Mouse (Mus musculus) liver, postnatal 0 days (tissue): ENCODE measurements around the gene Gm10717. TPM values are rescaled to one million over a fixed set of nuclear protein-coding genes. Genes with fewer than 3 reads are reported as not detected.
"Not testable (repeated sequence)": the region's sequence is repeated elsewhere in the genome, so short reads cannot be mapped to it uniquely, and the experiment has no call there.

ENCODE experiments used
- ATAC-seq: fragments of 200-750 bp; cut with Nextera tagmentation; 2 replicates; pipeline ENCODE4 v1.8.0; 2017; ENCODE audit warnings: mild to moderate bottlenecking, moderate library complexity
- DNase-seq: peaks from one replicate; pipeline ENCODE4 v3.0.0-alpha.2; 2016
- H3K27ac ChIP-seq: fragments of 300-500 bp; sonication (generic); 2 replicates; pipeline ENCODE4 v1.5.1; 2014; ENCODE audit warnings: antibody characterized with exemption, moderate library complexity, mild to moderate bottlenecking, low read depth
- H3K27me3 ChIP-seq: fragments of 300-500 bp; sonication (generic); 2 replicates; pipeline ENCODE4 v1.6.1; 2014; ENCODE audit warnings: low read length, control low read depth, mixed read lengths; ENCODE audit not compliant: insufficient read depth
- H3K36me3 ChIP-seq: fragments of 300-500 bp; sonication (generic); replicated peaks from 2 replicates; pipeline ENCODE4 v1.6.1; 2014; ENCODE audit warnings: mild to moderate bottlenecking, control low read depth, low read length, moderate library complexity, mixed read lengths; ENCODE audit not compliant: insufficient read depth
- H3K4me1 ChIP-seq: fragments of 300-500 bp; sonication (generic); 2 replicates; pipeline ENCODE4 v1.6.1; 2014; ENCODE audit warnings: antibody characterized with exemption, mild to moderate bottlenecking, control low read depth; ENCODE audit not compliant: insufficient read depth
- H3K4me2 ChIP-seq: fragments of 300-500 bp; sonication (generic); 2 replicates; pipeline ENCODE4 v1.6.1; 2014; ENCODE audit warnings: low read depth, mild to moderate bottlenecking, low read length, moderate library complexity, mixed read lengths
- H3K4me3 ChIP-seq: fragments of 300-500 bp; sonication (generic); 2 replicates; pipeline ENCODE4 v1.5.1; 2014; ENCODE audit warnings: low read depth, low read length
- H3K9ac ChIP-seq: fragments of 300-500 bp; sonication (generic); replicated peaks from 2 replicates; pipeline ENCODE4 v1.6.1; 2014; ENCODE audit warnings: mild to moderate bottlenecking, moderate library complexity
- H3K9me3 ChIP-seq: fragments of 300-500 bp; sonication (generic); 2 replicates; pipeline ENCODE4 v1.6.1; 2016; ENCODE audit warnings: mild to moderate bottlenecking, control low read depth, low read length, mixed read lengths
- CTCF ChIP-seq: sonication (generic); IDR thresholded peaks from 2 replicates; pipeline ENCODE4 v1.5.1; 2016; ENCODE audit warnings: antibody characterized with exemption, low read depth
- EP300 ChIP-seq: IDR thresholded peaks from 2 replicates; pipeline ENCODE4 v1.6.1; 2016; ENCODE audit warnings: antibody characterized with exemption, low read depth, mild to moderate bottlenecking
- WGBS: fragments of 180-500 bp; shearing (Covaris S2); extraction: QIAGEN DNeasy Blood & Tissue Kit; methylation state at CpG from one replicate; pipeline ENCODE4 v1.1.7; 2014; ENCODE audit not compliant: insufficient replicate concordance; 5-methylcytosine and 5-hydroxymethylcytosine counted together
- polyA plus RNA-seq: library from polyadenylated mRNA; unstranded; fragments of >200 nt; fragmentation: Nextera tagmentation; extraction: Ambion mirVana; gene quantifications from 2 replicates; pipeline ENCODE4 v1.2.1, GENCODE M21; 2015

Gene Gm10717
- polyA plus RNA-seq, result not detected in 2 replicates

DNA sequence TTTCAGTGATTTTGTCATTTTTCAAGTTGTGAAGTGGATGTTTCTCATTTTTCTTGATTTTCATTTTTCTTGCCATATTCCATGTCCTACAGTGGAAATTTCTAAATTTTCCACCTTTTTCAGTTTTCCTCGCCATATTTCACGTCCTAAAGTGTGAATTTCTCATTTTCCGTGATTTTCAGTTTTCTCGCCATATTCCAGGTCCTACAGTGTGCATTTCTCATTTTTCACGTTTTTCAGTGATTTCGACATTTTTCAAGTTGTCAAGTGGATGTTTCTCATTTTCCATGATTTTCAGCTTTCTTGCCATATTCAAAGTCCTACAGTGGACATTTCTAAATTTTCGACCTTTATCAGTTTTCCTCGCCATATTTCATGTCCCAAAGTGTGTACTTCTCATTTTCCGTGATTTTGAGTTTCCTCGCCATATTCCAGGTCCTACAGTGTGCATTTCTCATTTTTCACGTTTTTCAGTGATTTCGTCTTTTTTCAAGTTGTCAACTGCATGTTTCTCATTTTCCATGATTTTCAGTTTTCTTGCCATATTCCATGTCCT, at the start of gene Gm10717:
Gene Gm10717, plus strand, starts transcription at position 506 of the 556 bp plus-strand sequence.
- H3K4me2 ChIP-seq, H3K27me3 ChIP-seq, H3K9ac ChIP-seq, H3K36me3 ChIP-seq, ATAC-seq, DNase-seq, H3K27ac ChIP-seq, H3K4me3 ChIP-seq, H3K9me3 ChIP-seq, H3K4me1 ChIP-seq: not testable (repeated sequence)
- WGBS, result 69% methylated on average over 12 of the region's 12 CpGs

DNA sequence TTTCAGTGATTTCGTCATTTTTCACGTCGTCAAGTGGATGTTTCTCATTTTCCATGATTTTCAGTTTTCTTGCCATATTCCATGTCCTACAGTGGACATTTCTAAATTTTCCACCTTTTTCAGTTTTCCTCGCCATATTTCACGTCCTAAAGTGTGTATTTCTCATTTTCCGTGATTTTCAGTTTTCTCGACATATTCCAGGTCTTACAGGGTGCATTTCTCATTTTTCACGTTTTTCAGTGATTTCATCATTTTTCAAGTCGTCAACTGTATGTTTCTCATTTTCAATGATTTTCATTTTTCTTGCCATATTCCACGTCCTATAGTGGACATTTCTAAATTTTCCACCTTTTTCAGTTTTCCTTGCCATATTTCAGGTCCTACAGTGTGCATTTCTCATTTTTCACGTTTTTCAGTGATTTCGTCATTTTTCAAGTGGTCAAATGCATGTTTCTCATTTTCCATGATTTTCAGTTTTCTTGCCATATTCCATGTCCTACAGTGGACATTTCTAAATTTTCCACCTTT, 24.7 kb upstream of the Gm10717 start, which contains the start of gene Gm10722:
Gene Gm10722, plus strand, starts transcription at position 478 of the 528 bp plus-strand sequence.
- peak; percentile 12 for DNase-seq
- ATAC-seq, H3K4me1 ChIP-seq: not testable (repeated sequence)

DNA sequence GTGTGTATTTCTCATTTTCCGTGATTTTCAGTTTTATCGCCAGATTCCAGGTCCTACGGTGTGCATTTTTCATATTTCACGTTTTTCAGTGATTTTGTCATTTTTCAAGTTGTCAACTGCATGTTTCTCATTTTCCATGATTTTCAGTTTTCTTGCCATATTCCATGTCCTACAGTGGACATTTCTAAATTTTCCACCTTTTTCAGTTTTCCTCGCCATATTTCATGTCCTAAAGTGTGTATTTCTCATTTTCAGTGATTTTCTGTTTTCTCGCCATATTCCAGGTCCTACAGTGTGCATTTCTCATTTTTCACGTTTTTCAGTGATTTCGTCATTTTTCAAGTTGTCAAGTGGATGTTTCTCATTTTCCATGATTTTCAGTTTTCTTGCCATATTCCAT, 24.2 kb upstream of the Gm10717 start:
- not testable (repeated sequence) for H3K9ac ChIP-seq, H3K9me3 ChIP-seq, H3K27ac ChIP-seq, H3K36me3 ChIP-seq, H3K27me3 ChIP-seq, ATAC-seq, DNase-seq, H3K4me3 ChIP-seq, H3K4me1 ChIP-seq, H3K4me2 ChIP-seq
- 59% methylated on average over 8 of the region's 8 CpGs for WGBS

More for the DNA sequence above, 24.7 kb upstream of the Gm10717 start, which contains the start of gene Gm10722:
- H3K9ac ChIP-seq, H3K9me3 ChIP-seq, H3K27ac ChIP-seq, H3K4me2 ChIP-seq, H3K4me3 ChIP-seq, H3K27me3 ChIP-seq, H3K36me3 ChIP-seq: not testable (repeated sequence)
- WGBS, result 62% methylated on average over 12 of the region's 12 CpGs

DNA sequence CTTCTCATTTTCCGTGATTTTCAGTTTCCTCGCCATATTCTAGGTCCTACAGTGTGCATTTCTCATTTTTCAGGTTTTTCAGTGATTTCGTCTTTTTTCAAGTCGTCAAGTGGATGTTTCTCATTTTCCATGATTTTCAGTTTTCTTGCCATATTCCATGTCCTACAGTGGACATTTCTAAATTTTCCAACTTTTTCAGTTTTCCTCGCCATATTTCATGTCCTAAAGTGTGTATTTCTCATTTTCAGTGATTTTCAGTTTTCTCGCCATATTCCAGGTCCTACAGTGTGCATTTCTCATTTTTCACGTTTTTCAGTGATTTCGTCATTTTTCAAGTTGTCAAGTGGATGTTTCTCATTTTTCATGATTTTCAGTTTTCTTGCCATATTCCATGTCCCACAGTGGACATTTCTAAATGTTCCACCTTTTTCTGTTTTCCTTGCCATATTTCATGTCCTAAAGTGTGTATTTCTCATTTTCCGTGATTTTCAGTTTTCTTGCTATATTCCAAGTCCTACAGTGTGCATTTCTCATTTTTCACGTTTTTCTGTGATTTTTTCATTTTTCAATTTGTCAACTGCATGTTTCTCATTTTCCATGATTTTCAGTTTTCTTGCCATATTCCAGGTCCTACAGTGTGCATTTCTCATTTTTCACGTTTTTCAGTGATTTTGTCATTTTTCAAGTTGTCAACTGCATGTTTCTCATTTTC, 23.1 kb upstream of the Gm10717 start:
- WGBS, result 48% methylated on average over 8 of the region's 11 CpGs
- DNase-seq, result peak; percentile 13
- not testable (repeated sequence) for H3K4me3 ChIP-seq, H3K9ac ChIP-seq, H3K36me3 ChIP-seq, H3K27me3 ChIP-seq, H3K27ac ChIP-seq, H3K4me1 ChIP-seq, H3K4me2 ChIP-seq, H3K9me3 ChIP-seq
- 0 out of 2 replicates have a peak, but pooled peaks have one; percentile 8 for TF ChIP-seq EP300
- TF ChIP-seq CTCF, result peak; percentile 12; the same call in 1 of the 2 replicates
- peak; percentile 72 for ATAC-seq

DNA sequence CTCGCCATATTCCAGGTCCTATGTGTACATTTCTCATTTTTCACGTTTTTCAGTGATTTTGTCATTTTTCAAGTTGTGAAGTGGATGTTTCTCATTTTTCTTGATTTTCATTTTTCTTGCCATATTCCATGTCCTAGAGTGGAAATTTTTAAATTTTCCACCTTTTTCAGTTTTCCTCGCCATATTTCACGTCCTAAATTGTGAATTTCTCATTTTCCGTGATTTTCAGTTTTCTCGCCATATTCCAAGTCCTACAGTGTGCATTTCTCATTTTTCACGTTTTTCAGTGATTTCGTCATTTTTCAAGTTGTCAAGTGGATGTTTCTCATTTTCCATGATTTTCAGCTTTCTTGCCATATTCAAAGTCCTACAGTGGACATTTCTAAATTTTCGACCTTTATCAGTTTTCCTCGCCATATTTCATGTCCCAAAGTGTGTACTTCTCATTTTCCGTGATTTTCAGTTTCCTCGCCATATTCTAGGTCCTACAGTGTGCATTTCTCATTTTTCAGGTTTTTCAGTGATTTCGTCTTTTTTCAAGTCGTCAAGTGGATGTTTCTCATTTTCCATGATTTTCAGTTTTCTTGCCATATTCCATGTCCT, 22.3 kb upstream of the Gm10717 start, which contains the start of gene Gm11168:
Gene Gm11168, plus strand, starts transcription at position 553 of the 603 bp plus-strand sequence.
- H3K4me1 ChIP-seq, H3K36me3 ChIP-seq, H3K4me3 ChIP-seq, H3K9ac ChIP-seq, H3K27me3 ChIP-seq, H3K4me2 ChIP-seq, DNase-seq, H3K27ac ChIP-seq, ATAC-seq, H3K9me3 ChIP-seq: not testable (repeated sequence)
- WGBS, result 65% methylated on average over 6 of the region's 14 CpGs

DNA sequence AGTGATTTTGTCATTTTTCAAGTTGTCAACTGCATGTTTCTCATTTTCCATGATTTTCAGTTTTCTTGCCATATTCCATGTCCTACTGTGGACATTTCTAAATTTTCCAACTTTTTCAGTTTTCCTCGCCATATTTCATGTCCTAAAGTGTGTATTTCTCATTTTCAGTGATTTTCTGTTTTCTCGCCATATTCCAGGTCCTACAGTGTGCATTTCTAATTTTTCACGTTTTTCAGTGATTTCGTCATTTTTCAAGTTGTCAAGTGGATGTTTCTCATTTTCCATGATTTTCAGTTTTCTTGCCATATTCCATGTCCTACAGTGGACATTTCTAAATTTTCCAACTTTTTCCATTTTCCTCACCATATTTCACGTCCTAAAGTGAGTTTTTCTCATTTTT, 19.0 kb upstream of the Gm10717 start:
- ATAC-seq, H3K4me2 ChIP-seq, H3K27ac ChIP-seq, H3K36me3 ChIP-seq, H3K9ac ChIP-seq, H3K4me3 ChIP-seq, H3K4me1 ChIP-seq, DNase-seq, H3K9me3 ChIP-seq, H3K27me3 ChIP-seq: not testable (repeated sequence)
- WGBS, result 79% methylated on average over 1 of the region's 5 CpGs

DNA sequence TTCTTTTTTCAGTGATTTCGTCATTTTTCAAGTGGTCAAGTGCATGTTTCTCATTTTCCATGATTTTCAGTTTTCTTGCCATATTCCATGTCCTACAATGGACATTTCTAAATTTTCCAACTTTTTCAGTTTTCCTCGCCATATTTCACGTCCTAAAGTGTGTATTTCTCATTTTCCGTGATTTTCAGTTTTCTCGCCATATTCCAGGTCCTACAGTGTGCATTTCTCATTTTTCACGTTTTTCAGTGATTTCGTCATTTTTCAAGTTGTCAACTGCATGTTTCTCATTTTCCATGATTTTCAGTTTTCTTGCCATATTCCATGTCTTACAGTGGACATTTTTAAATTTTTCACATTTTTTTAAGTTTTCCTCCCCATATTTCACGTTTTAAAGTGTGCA, 18.6 kb upstream of the Gm10717 start:
- peak; percentile 54 for ATAC-seq
- H3K9me3 ChIP-seq, H3K4me1 ChIP-seq, H3K4me3 ChIP-seq, H3K9ac ChIP-seq, DNase-seq, H3K27me3 ChIP-seq, H3K27ac ChIP-seq, H3K4me2 ChIP-seq, H3K36me3 ChIP-seq: not testable (repeated sequence)
- 61% methylated on average over 7 of the region's 8 CpGs for WGBS

DNA sequence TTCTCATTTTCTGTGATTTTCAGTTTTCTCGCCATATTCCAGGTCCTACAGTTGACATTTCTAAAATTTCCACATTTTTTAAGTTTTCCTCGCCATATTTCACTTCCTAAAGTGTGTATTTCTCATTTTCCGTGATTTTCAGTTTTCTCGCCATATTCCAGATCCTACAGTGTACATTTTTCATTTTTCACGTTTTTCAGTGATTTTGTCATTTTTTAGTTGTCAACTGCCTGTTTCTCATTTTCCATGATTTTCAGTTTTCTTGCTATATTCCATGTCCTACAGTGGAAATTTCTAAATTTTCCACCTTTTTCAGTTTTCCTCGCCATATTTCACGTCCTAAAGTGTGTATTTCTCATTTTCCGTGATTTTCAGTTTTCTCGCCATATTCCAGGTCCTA, 17.9 kb upstream of the Gm10717 start:
- not testable (repeated sequence) for H3K36me3 ChIP-seq, DNase-seq, ATAC-seq

DNA sequence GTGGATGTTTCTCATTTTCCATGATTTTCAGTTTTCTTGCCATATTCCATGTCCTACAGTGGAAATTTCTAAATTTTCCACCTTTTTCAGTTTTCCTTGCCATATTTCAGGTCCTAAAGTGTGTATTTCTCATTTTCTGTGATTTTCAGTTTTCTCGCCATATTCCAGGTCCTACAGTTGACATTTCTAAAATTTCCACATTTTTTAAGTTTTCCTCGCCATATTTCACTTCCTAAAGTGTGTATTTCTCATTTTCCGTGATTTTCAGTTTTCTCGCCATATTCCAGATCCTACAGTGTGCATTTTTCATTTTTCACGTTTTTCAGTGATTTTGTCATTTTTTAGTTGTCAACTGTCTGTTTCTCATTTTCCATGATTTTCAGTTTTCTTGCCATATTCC, 15.9 kb upstream of the Gm10717 start:
- H3K4me3 ChIP-seq, H3K27ac ChIP-seq, H3K36me3 ChIP-seq, H3K9me3 ChIP-seq, H3K27me3 ChIP-seq, H3K9ac ChIP-seq, DNase-seq, H3K4me2 ChIP-seq, H3K4me1 ChIP-seq: not testable (repeated sequence)
- ATAC-seq, result peak; percentile 14; the same call in 1 of the 2 replicates
- no CpG with 5 or more reads among the region's 5 CpGs for WGBS

More for the DNA sequence above, 17.9 kb upstream of the Gm10717 start:
- not testable (repeated sequence) for H3K4me3 ChIP-seq, H3K9me3 ChIP-seq, H3K4me1 ChIP-seq, H3K27ac ChIP-seq, H3K9ac ChIP-seq, H3K27me3 ChIP-seq, H3K4me2 ChIP-seq
- 73% methylated on average over 6 of the region's 9 CpGs for WGBS
